ENCODE assay signal across 9 mouse cellular contexts in the genomic region with DNA sequence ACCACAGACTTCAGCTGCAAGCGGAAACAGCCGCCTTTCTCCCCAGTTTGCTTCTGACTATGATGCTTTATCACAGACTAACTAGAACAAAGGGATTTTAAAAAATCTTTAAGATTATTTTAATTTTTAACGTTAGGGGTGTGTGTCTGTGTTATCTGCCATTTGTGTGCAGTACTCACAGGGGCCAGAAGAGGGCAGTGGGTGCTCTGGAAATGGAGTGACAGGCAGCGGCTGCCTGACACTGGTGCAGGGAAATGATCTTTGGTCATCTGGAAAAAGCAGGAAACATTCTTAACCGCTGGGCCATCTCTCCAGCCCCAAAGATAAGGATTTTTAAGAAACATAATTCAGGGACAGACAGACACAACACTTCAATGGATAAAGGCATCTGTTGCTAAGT. TPM values are rescaled to one million over a fixed set of nuclear protein-coding genes. Genes with fewer than 3 reads are reported as not detected.
A peak's percentile ranks its signal among the peaks of the same experiment; 100 is the strongest.
DNase-seq lines count a peak whose midpoint lies in the region; ATAC-seq and TF ChIP-seq lines count a peak whose summit lies in the region.
"Had no signal": no experiment of that assay in that cellular context is flagged by ENCODE, and none has a peak within 500 bp of the region (broad histone marks: within the 10 kb centered on the region; RNA-seq: fewer than 3 reads in every experiment).

No protein-coding gene starts in this region.

- H3K9me3 ChIP-seq in intestine, embryonic 14.5 days (ENCODE audit: control insufficient read depth, low read length) = peaks cover 4% of the 10 kb centered on the region; the same call in 1 of the 2 replicates
- no peaks in the 10 kb centered on the region for H3K9me3 ChIP-seq in intestine, embryonic 16.5 days (ENCODE audit: control insufficient read depth, low read length)
- no peaks in the 10 kb centered on the region for H3K9me3 ChIP-seq in lung, postnatal 0 days (ENCODE audit: low read length)
- H3K9me3 ChIP-seq: limb, embryonic 15.5 days had no signal

- H3K27me3 ChIP-seq in intestine, embryonic 14.5 days (replicated peaks; ENCODE audit: control insufficient read depth, insufficient read depth, low read length) = no peaks in the 10 kb centered on the region
- H3K27me3 ChIP-seq in intestine, embryonic 16.5 days (replicated peaks; ENCODE audit: control insufficient read depth, insufficient read depth, low read length) = no peaks in the 10 kb centered on the region
- H3K27me3 ChIP-seq in lung, postnatal 0 days (replicated peaks; ENCODE audit: insufficient read depth, low read length) = no peaks in the 10 kb centered on the region
- H3K27me3 ChIP-seq: limb, embryonic 15.5 days had no signal

- no peak overlapping the region for H3K9ac ChIP-seq in intestine, embryonic 14.5 days (ENCODE audit: low read length)
- H3K9ac ChIP-seq in intestine, embryonic 16.5 days (ENCODE audit: low read depth, low read length) = no peak overlapping the region
- no peak overlapping the region for H3K9ac ChIP-seq in lung, postnatal 0 days (replicated peaks; ENCODE audit: low read depth)
- H3K9ac ChIP-seq: limb, embryonic 15.5 days had no signal

- TF ChIP-seq EP300 in lung, postnatal 0 days (IDR thresholded peaks at IDR 0.05) = no peak

- H3K4me2 ChIP-seq in intestine, embryonic 14.5 days (ENCODE audit: low read length) = no peak overlapping the region
- H3K4me2 ChIP-seq in intestine, embryonic 16.5 days (ENCODE audit: low read depth, low read length) = no peak overlapping the region
- no peak overlapping the region for H3K4me2 ChIP-seq in lung, postnatal 0 days (replicated peaks; ENCODE audit: low read depth, low read length)
- H3K4me2 ChIP-seq: limb, embryonic 15.5 days had no signal

- peak; percentile 84 for TF ChIP-seq CTCF in lung, postnatal 0 days (IDR thresholded peaks at IDR 0.05)

- peak; percentile 68 for DNase-seq in intestine, embryonic 14.5 days (ENCODE audit: low spot score)
- DNase-seq in A20 (ENCODE audit: low read depth, low spot score) = peak; percentile 79
- DNase-seq in MEL-GATA-1-ER (ENCODE audit: extremely low read depth, low read depth) = peak; percentile 10
- DNase-seq in forelimb bud, embryonic 11.5 days (ENCODE audit: low read depth, low spot score) = peak; percentile 37
- peak; percentile 44 for DNase-seq in lung, postnatal 0 days (ENCODE audit: low spot score)
- peak; percentile 44 for DNase-seq in thymus, postnatal 14 days
- DNase-seq in MN1 (ENCODE audit: low spot score) = no peak

- H3K4me3 ChIP-seq in intestine, embryonic 14.5 days (ENCODE audit: low read depth, low read length) = no peak overlapping the region
- H3K4me3 ChIP-seq in intestine, embryonic 16.5 days (ENCODE audit: low read length) = no peak overlapping the region
- no peak overlapping the region for H3K4me3 ChIP-seq in lung, postnatal 0 days (ENCODE audit: low read depth, low read length)
- H3K4me3 ChIP-seq: limb, embryonic 15.5 days had no signal

- no peaks in the 10 kb centered on the region for H3K4me1 ChIP-seq in intestine, embryonic 14.5 days (replicated peaks; ENCODE audit: control insufficient read depth, insufficient read depth, low read length)
- peaks cover 3% of the 10 kb centered on the region; the same call in 1 of the 2 replicates for H3K4me1 ChIP-seq in intestine, embryonic 16.5 days (ENCODE audit: control insufficient read depth, insufficient read depth, low read length)
- H3K4me1 ChIP-seq in lung, postnatal 0 days (ENCODE audit: insufficient read depth, low read depth, low read length) = no peaks in the 10 kb centered on the region
- H3K4me1 ChIP-seq: limb, embryonic 15.5 days had no signal

- no peaks in the 10 kb centered on the region for H3K36me3 ChIP-seq in intestine, embryonic 14.5 days (ENCODE audit: control insufficient read depth, insufficient read depth, low read length)
- H3K36me3 ChIP-seq in intestine, embryonic 16.5 days (ENCODE audit: control insufficient read depth, insufficient read depth, low read length) = no peaks in the 10 kb centered on the region
- H3K36me3 ChIP-seq in lung, postnatal 0 days (ENCODE audit: insufficient read depth, low read length) = no peaks in the 10 kb centered on the region
- H3K36me3 ChIP-seq: limb, embryonic 15.5 days had no signal

- H3K27ac ChIP-seq in intestine, embryonic 14.5 days (ENCODE audit: low read depth) = no peak overlapping the region
- H3K27ac ChIP-seq in intestine, embryonic 16.5 days (ENCODE audit: low read length) = no peak overlapping the region
- H3K27ac ChIP-seq in lung, postnatal 0 days (ENCODE audit: low read length) = no peak overlapping the region
- H3K27ac ChIP-seq: limb, embryonic 15.5 days had no signal

- no peak for ATAC-seq in intestine, embryonic 14.5 days (replicated peaks; ENCODE audit: low FRiP score, low TSS enrichment, low read depth)
- no peak for ATAC-seq in intestine, embryonic 16.5 days
- ATAC-seq in lung, postnatal 0 days = no peak

- WGBS in intestine, embryonic 14.5 days = 66% methylated on average over 5 of the region's 5 CpGs
- WGBS in intestine, embryonic 16.5 days = 66% methylated on average over 5 of the region's 5 CpGs
- 63% methylated on average over 5 of the region's 5 CpGs for whole genome bisulfite sequencing in lung, postnatal 0 days

RNA-seq across cellular contexts. Expression of gene Myo1e, which starts 4.4 kb away (rescaled TPM):
- 17.0 and 17.4 TPM in 2 replicates for polyA plus RNA-seq in intestine, embryonic 14.5 days (2014; fragmentation: Nextera tagmentation; extraction: Ambion mirVana)
- 18.2 and 19.5 TPM in 2 replicates for polyA plus RNA-seq in intestine, embryonic 16.5 days (2015; fragmentation: Nextera tagmentation; extraction: Ambion mirVana)
- polyA plus RNA-seq in lung, postnatal 0 days (2015; fragmentation: Nextera tagmentation; extraction: Ambion mirVana) = 36.0 and 43.0 TPM in 2 replicates
